In genomic region chr17:45474669-45475465, GRCm38 (mm10) we compare ENCODE assay signal across 8 mouse cellular contexts. TPM values are rescaled to one million over a fixed set of nuclear protein-coding genes. Genes with fewer than 3 reads are reported as not detected.
DNase-seq lines count a peak whose midpoint lies in the region; ATAC-seq lines count a peak whose summit lies in the region.

Spats1 (minus strand) TSS chr17:45475415.

- WGBS in forebrain, embryonic 16.5 days = 3% methylated on average over 30 of the region's 30 CpGs
- 4% methylated on average over 30 of the region's 30 CpGs for WGBS in lung, embryonic 15.5 days

- peak within 1 kb of the TSS; percentile 52 for H3K9ac ChIP-seq in forebrain, embryonic 16.5 days (replicated peaks; ENCODE audit: low read depth, low read length)
- no peak within 1 kb of the TSS; the same call in 1 of the 2 replicates for H3K9ac ChIP-seq in lung, embryonic 15.5 days

- peak within 1 kb of the TSS; percentile 52 for H3K27ac ChIP-seq in forebrain, embryonic 16.5 days (ENCODE audit: low read length)
- H3K27ac ChIP-seq in lung, embryonic 15.5 days = no peak within 1 kb of the TSS

- peak; percentile 86 for ATAC-seq in forebrain, embryonic 16.5 days
- ATAC-seq in hematopoietic stem cell, adult 5-6 weeks (replicated peaks in 1 of 2; ENCODE audit: insufficient read depth in 1 of 2, low FRiP score in 2 of 2, low TSS enrichment in 1 of 2, low read depth in 1 of 2, poor library complexity in 2 of 2, severe bottlenecking in 2 of 2) = peak; percentile 77 to 82
- peak; percentile 66; the same call in 1 of the 2 replicates for ATAC-seq in lung, embryonic 15.5 days (ENCODE audit: borderline replicate concordance, extremely low read depth, low FRiP score, low TSS enrichment)
- 0 out of 2 replicates have a peak, but pooled peaks have one; percentile 28 for ATAC-seq in neutrophil, adult 5-6 weeks (ENCODE audit: extremely low read depth, insufficient number of reproducible peaks, low FRiP score, poor library complexity, severe bottlenecking)

- H3K4me1 ChIP-seq in forebrain, embryonic 16.5 days (replicated peaks; ENCODE audit: control insufficient read depth, insufficient read depth, low read length) = peaks cover 12% of the 10 kb centered on the region
- peaks cover 8% of the 10 kb centered on the region for H3K4me1 ChIP-seq in lung, embryonic 15.5 days

- no peaks in the 10 kb centered on the region for H3K36me3 ChIP-seq in forebrain, embryonic 16.5 days (ENCODE audit: control insufficient read depth, insufficient read depth)
- H3K36me3 ChIP-seq in lung, embryonic 15.5 days = no peaks in the 10 kb centered on the region

- peak within 1 kb of the TSS; percentile 45 for H3K4me3 ChIP-seq in forebrain, embryonic 16.5 days (replicated peaks; ENCODE audit: low read length)
- peak within 1 kb of the TSS; percentile 41 for H3K4me3 ChIP-seq in lung, embryonic 15.5 days

- no peaks in the 10 kb centered on the region for H3K9me3 ChIP-seq in forebrain, embryonic 16.5 days (ENCODE audit: control insufficient read depth, low read length)
- no peaks in the 10 kb centered on the region for H3K9me3 ChIP-seq in lung, embryonic 15.5 days

- no peaks in the 10 kb centered on the region for H3K27me3 ChIP-seq in forebrain, embryonic 16.5 days (replicated peaks; ENCODE audit: control insufficient read depth, insufficient read depth, low read length)
- H3K27me3 ChIP-seq in lung, embryonic 15.5 days = peaks cover 19% of the 10 kb centered on the region

- peak; percentile 60 for DNase-seq in MEL-GATA-1-ER (ENCODE audit: extremely low read depth, low read depth)
- DNase-seq in cerebellum, adult 11 months = peak; percentile 78
- peak; percentile 67 for DNase-seq in layer of hippocampus, adult 9-10 months (ENCODE audit: low spot score)
- DNase-seq in thymus, postnatal 25 days = peak; percentile 73

- H3K4me2 ChIP-seq in forebrain, embryonic 16.5 days (ENCODE audit: low read length) = peak within 1 kb of the TSS; percentile 77
- H3K4me2 ChIP-seq in lung, embryonic 15.5 days = peak within 1 kb of the TSS; percentile 65

RNA-seq across cellular contexts. Expression of gene Spats1, which starts in this region (rescaled TPM):
- polyA plus RNA-seq in forebrain, embryonic 16.5 days (2015; fragmentation: Nextera tagmentation; extraction: Ambion mirVana) = 1.1 and 1.5 TPM in 2 replicates
- 0.31 TPM in 1 of 2 replicates, not detected in the other for total RNA-seq in hematopoietic stem cell, adult 5-6 weeks (2017)
- polyA plus RNA-seq in lung, embryonic 15.5 days (2015; fragmentation: Nextera tagmentation; extraction: Ambion mirVana) = 0.48 and 0.52 TPM in 2 replicates
- not detected in 2 replicates for total RNA-seq in neutrophil, adult 5-6 weeks (2017)

Comparison
In these comparisons a context has a peak if more than half of its experiments do, and no peak if none do; other contexts are left out.
1. Peak in ATAC-seq in hematopoietic stem cell, adult 5-6 weeks; RNA of the gene not detected or under 1 TPM.
2. Peak in ATAC-seq, H3K4me3 ChIP-seq and H3K4me2 ChIP-seq in lung, embryonic 15.5 days; RNA of the gene not detected or under 1 TPM.
3. Peak in ATAC-seq in neutrophil, adult 5-6 weeks; RNA of the gene not detected or under 1 TPM.
4. ATAC-seq: peak in every context shown above with its lines; median percentile 86 in forebrain, embryonic 16.5 days; 80 in hematopoietic stem cell, adult 5-6 weeks; 66 in lung, embryonic 15.5 days; 28 in neutrophil, adult 5-6 weeks.